Mouse (Mus musculus) intestine, embryonic 16.5 days (tissue): ENCODE data around the gene C1qbp. TPM values are rescaled to one million over a fixed set of nuclear protein-coding genes. Genes with fewer than 3 reads are reported as not detected.

Experiments
- ATAC-seq: fragments of 200-750 bp; cut with Nextera tagmentation; 2 replicates; pipeline ENCODE4 v1.8.0; 2017; ENCODE audit warnings: moderate TSS enrichment, moderate library complexity
- H3K27ac ChIP-seq: fragments of 300-500 bp; sonication (generic); 2 replicates; pipeline ENCODE4 v1.5.1; 2014; ENCODE audit warnings: mild to moderate bottlenecking, low read length
- H3K27me3 ChIP-seq: fragments of 300-500 bp; sonication (generic); replicated peaks from 2 replicates; pipeline ENCODE4 v1.6.1; 2014; ENCODE audit warnings: low read length, control low read depth, mixed read lengths; ENCODE audit not compliant: control insufficient read depth, insufficient read depth
- H3K36me3 ChIP-seq: fragments of 300-500 bp; sonication (generic); 2 replicates; pipeline ENCODE4 v1.6.1; 2014; ENCODE audit warnings: low read length, control low read depth; ENCODE audit not compliant: control insufficient read depth, insufficient read depth
- H3K4me1 ChIP-seq: fragments of 300-500 bp; sonication (generic); 2 replicates; pipeline ENCODE4 v1.6.1; 2014; ENCODE audit warnings: low read length, control low read depth, mixed read lengths; ENCODE audit not compliant: control insufficient read depth, insufficient read depth
- H3K4me2 ChIP-seq: fragments of 300-500 bp; sonication (generic); 2 replicates; pipeline ENCODE4 v1.6.1; 2014; ENCODE audit warnings: low read depth, low read length, control low read depth
- H3K4me3 ChIP-seq: fragments of 300-500 bp; sonication (generic); 2 replicates; pipeline ENCODE4 v1.5.1; 2014; ENCODE audit warnings: mild to moderate bottlenecking, low read length
- H3K9ac ChIP-seq: fragments of 300-500 bp; sonication (generic); 2 replicates; pipeline ENCODE4 v1.6.1; 2014; ENCODE audit warnings: low read depth, low read length
- H3K9me3 ChIP-seq: fragments of 300-500 bp; sonication (generic); 2 replicates; pipeline ENCODE4 v1.6.1; 2016; ENCODE audit warnings: low read length, control low read depth; ENCODE audit not compliant: control insufficient read depth
- WGBS: fragments of 180-500 bp; shearing (Covaris S2); extraction: QIAGEN DNeasy Blood & Tissue Kit; methylation state at CpG from one replicate; pipeline ENCODE4 v1.1.7; 2014; 5-methylcytosine and 5-hydroxymethylcytosine counted together
- polyA plus RNA-seq: library from polyadenylated mRNA; unstranded; fragments of >200 nt; fragmentation: Nextera tagmentation; extraction: Ambion mirVana; gene quantifications from 2 replicates; pipeline ENCODE4 v1.2.1, GENCODE M21; 2015

C1qbp gene
- polyA plus RNA-seq, 1 experiment from 2014 or later, result 372 TPM

DNA sequence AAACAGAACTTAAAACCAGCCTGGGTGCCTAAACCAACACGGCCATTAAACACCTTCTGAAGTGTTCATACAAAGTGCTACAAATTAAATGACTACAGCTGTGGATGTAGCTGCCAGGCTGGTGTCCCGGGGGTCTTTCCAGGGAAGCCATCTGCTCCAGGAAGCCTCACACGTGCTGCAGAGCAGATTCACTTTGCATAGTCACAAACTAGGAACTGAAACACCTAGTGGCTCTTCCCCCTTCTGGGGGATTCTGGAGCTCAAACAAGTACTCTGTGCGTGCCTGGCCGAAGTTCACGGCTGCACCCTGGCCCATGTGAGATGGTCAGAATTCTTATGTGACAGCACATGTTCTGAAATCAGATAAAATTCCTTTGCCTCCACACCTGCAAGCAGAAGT, 2.6 kb downstream of the C1qbp start:
- WGBS, result 87% methylated on average over 6 of the region's 6 CpGs
- Histone ChIP-seq H3K4me3 (no peak overlapping the region), H3K27ac (no peak overlapping the region), H3K4me1 (peaks cover 11% of the 10 kb centered on the region; the same call in 1 of the 2 replicates), H3K27me3 (no peaks in the 10 kb centered on the region), H3K9ac (no peak overlapping the region), H3K9me3 (no peaks in the 10 kb centered on the region), H3K36me3 (peaks cover 13% of the 10 kb centered on the region), H3K4me2 (no peak overlapping the region)
- no peak for ATAC-seq

DNA sequence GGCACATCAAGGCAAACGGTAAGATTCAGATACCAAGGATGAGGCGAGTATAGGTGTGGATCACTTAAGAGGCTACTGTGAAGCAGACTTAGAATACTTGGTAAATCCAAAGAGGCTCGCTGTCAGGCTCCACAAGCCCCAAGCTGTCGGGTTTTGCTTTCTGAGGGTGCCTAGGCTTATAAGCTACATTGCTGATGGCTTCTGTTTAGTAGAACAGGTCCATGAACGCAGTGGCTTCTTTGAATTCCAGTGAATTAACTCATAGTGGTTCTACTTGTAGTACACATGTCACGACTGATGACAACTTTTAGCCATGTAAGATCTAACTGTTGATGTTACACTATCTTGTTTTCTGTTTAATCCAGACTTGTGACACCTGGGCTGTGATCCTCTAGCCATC, 5.5 kb downstream of the C1qbp start:
- no peaks in the 10 kb centered on the region for H3K27me3 ChIP-seq
- H3K4me1 ChIP-seq, result peaks cover 11% of the 10 kb centered on the region; the same call in 1 of the 2 replicates
- H3K9me3 ChIP-seq, result no peaks in the 10 kb centered on the region
- peaks cover 13% of the 10 kb centered on the region for H3K36me3 ChIP-seq
- no peak for ATAC-seq
- no peak overlapping the region for H3K27ac ChIP-seq
- H3K4me3 ChIP-seq, result no peak overlapping the region
- WGBS, result 89% methylated on average over 6 of the region's 6 CpGs
- no peak overlapping the region for H3K4me2 ChIP-seq
- H3K9ac ChIP-seq, result no peak overlapping the region

DNA sequence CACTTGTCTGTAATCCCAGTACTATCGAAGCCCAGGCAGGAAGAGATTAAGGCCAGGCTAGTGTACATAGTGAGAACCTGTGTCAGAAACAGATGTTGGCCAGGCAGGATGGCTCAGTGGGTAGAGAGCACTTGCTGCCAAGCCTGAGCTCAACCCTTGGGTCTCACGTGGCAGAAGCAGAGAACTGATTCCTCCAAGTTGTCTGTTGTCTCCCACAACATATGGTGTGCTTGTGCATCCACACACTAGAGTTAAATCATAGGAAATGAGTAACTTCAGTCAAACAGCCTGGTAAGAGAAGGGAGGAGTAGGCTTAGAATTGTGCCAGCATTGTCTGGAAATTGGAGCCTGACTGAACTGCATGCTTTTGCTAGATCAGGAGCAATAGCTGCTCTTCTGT, 7.6 kb downstream of the C1qbp start:
- H3K36me3 ChIP-seq, result peaks cover 11% of the 10 kb centered on the region
- WGBS, result 75% methylated on average over 2 of the region's 2 CpGs
- H3K27me3 ChIP-seq, result no peaks in the 10 kb centered on the region

DNA sequence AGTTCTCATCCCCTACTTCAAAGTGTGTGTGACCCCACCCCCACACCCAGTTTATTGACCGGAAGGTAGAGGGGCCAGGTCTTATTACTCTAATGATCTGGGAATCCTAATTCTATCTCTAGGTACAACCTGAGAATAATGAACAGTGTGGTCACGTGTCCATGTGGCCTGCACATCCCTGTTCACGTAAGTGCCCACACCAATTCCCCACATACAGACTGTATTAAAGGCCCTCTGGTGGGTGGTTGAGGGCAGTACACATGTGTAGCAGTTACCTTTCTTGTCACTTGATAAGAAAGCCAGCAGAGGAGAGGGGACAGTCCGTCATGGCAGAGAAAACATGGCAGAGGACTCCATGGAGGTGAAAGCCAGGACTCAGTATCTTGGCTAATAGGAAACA, 8.9 kb downstream of the C1qbp start:
- Histone ChIP-seq H3K36me3 (peaks cover 9% of the 10 kb centered on the region), H3K27me3 (no peaks in the 10 kb centered on the region), H3K4me2 (no peak overlapping the region), H3K27ac (no peak overlapping the region), H3K4me3 (no peak overlapping the region), H3K9me3 (no peaks in the 10 kb centered on the region), H3K4me1 (no peaks in the 10 kb centered on the region), H3K9ac (no peak overlapping the region)
- WGBS, result 72% methylated on average over 4 of the region's 4 CpGs
- ATAC-seq, result no peak

More for the DNA sequence above, 7.6 kb downstream of the C1qbp start:
- H3K9me3 ChIP-seq, result no peaks in the 10 kb centered on the region
- no peak for ATAC-seq
- H3K4me3 ChIP-seq, result no peak overlapping the region
- H3K27ac ChIP-seq, result no peak overlapping the region
- H3K4me2 ChIP-seq, result no peak overlapping the region
- no peak overlapping the region for H3K9ac ChIP-seq
- H3K4me1 ChIP-seq, result no peaks in the 10 kb centered on the region

DNA sequence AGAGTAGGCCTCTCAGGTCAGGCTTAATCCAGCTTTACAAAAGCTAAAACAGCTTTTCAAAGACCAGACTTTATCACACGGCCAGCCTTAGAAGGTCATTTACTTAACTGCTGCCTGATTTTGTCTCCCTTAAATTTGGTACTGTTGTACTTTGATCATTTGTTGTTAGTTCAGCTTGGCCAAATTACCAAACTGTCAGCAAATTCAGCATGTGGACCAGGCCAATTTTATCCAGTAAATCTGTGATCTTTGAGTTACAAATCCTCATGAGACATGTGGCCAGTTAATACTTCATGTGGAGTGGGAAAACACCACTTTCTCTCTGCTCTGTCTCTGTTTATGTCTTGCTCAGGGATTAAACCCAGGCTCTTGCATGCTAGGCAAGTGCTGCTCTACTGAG, 10.2 kb downstream of the C1qbp start:
- Histone ChIP-seq H3K4me2 (no peak overlapping the region), H3K27me3 (no peaks in the 10 kb centered on the region), H3K4me3 (no peak overlapping the region), H3K9me3 (no peaks in the 10 kb centered on the region), H3K4me1 (peaks cover 4% of the 10 kb centered on the region), H3K36me3 (peaks cover 9% of the 10 kb centered on the region), H3K9ac (no peak overlapping the region), H3K27ac (no peak overlapping the region)
- no peak for ATAC-seq
- WGBS, result 73% methylated on average over 1 of the region's 1 CpGs

DNA sequence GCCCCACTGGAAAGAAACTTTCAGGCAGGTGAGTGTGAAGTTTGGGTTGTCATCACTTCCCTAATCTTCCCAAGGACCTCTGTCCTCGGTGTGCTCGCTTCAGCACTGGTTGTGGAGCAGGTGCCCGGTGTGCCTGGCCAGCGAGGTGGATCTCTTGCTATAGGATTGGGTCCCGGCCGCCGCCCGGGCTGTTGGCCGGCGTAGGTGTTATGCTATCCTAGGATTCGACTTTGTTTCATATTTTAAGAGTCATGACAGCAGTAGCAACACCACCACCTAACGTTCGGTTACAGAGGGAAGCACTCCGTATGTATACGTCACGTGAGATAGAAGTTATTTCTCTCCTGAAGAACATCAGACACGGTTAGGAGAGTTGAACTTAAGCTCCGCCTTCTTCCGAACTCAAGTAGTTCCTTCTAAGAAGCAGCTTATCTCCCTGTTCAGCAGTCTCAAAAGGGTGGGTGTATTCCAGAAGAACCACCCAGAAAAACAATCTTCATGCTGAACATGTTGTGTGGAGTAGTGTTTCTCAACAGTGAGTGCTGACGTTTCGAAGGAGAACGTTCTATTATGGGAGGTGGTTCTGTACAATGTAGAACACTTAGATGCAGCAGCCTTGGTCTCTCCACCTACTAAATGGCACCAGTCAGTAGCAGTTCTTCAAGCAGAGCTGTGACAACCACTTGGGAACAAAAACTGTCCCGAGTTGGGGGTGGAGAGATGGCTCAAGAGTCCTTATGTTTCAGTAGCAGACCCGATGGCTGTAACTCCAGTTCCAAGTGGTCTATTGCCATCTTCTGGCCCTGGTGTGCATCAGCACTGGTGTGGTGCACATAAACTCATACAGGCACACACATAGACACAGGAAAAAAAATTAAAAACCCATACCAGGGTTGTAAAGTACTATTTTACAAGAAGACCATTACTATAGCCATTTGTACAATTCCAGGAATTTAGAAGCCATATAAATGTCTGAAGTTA, 12.0 kb downstream of the C1qbp start:
- Histone ChIP-seq H3K4me2 (peak overlapping the region; percentile 91), H3K27me3 (no peaks in the 10 kb centered on the region), H3K36me3 (no peaks in the 10 kb centered on the region), H3K27ac (peak overlapping the region; percentile 94), H3K4me3 (peak overlapping the region; percentile 92), H3K9ac (peak overlapping the region; percentile 74), H3K9me3 (no peaks in the 10 kb centered on the region), H3K4me1 (peaks cover 4% of the 10 kb centered on the region)
- WGBS, result 17% methylated on average over 24 of the region's 24 CpGs
- peak; percentile 41 for ATAC-seq

DNA sequence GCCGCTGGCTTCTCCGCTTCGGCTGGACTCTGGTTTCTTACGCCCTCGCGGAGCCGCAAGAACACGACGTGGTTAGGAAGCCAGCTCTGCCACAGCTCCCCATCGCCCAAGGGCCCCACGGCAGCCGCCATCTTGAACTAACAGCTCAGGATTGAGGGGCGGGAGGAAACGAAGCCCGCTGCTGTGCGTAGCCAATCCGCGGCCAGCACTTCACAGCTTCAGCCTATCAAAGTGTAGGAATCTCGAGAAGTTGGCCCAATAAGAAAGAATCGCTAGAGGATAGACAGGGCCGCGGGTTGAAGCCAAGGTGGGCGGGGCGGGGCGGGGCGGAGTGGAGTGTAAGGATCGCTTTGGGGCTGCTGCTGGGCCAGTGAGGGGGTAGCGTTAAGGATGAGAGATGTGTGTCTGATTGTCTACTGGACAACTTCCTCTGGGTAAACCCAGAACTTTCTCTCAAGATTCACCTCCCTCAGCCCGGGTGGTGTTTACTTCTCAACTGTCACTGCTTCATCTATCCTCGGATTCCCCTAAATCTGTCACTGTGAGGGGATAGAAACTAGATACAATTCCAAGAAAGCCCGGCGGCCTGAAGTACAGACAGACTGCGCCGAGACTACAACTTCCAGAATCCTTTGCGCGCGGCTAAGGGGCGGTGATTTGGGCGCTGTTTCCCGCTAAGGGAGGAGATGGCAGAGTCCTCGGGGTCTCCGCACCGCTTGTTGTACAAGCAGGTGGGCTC, 12.8 kb downstream of the C1qbp start, which contains the start of the genes Nup88 and Rpain:
Gene Nup88 (minus strand): TSS at position 153 of the 739 bp plus-strand sequence.
Gene Rpain (plus strand): TSS at position 393 of the 739 bp plus-strand sequence.
- peak within 1 kb of the TSS; percentile 94 for H3K27ac ChIP-seq
- under 1% methylated on average over 43 of the region's 43 CpGs for WGBS

DNA sequence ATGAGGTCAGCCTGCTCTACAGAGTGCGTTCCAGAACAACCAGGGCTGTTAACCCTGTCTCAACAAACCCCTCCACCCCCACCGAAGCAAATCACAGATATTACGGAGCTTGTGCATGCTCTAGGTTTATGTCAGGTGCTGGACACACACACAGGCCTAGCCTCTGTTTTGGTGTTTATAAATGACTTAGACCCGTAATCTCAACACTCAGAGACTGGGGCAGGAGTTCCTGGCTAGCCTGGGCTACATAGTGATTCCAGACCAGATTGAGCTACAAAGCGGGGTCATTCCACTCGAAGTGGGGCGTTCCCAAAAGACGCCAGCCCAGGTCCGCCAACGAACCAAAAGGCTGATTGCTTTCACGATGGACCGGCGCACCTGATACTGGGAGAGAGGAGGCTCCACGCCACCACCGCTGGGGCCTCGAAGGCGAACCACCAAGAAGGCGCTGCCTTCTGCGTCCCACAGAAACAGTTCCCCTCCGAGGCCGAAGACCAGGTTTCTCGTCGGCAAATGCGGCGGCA, 13.5 kb downstream of the C1qbp start:
- no peaks in the 10 kb centered on the region for H3K9me3 ChIP-seq
- peak overlapping the region; percentile 95 for H3K9ac ChIP-seq
- H3K36me3 ChIP-seq, result peaks cover 9% of the 10 kb centered on the region; the same call in 1 of the 2 replicates
- peaks cover 4% of the 10 kb centered on the region for H3K4me1 ChIP-seq
- H3K4me3 ChIP-seq, result peak overlapping the region; percentile 92
- H3K27ac ChIP-seq, result peak overlapping the region; percentile 89
- no peaks in the 10 kb centered on the region for H3K27me3 ChIP-seq
- ATAC-seq, result peak; percentile 28
- under 1% methylated on average over 25 of the region's 25 CpGs for WGBS
- peak overlapping the region; percentile 84 for H3K4me2 ChIP-seq

More for the DNA sequence above, 12.8 kb downstream of the C1qbp start, which contains the start of the genes Nup88 and Rpain:
- Histone ChIP-seq H3K36me3 (0 out of 2 replicates have a peak, but pooled peaks cover 4% of the 10 kb centered on the region), H3K9me3 (no peaks in the 10 kb centered on the region), H3K27me3 (no peaks in the 10 kb centered on the region), H3K4me3 (peak within 1 kb of the TSS; percentile 92), H3K4me2 (peak within 1 kb of the TSS; percentile 91), H3K9ac (peak within 1 kb of the TSS; percentile 95), H3K4me1 (peaks cover 4% of the 10 kb centered on the region)
- peak; percentile 98 for ATAC-seq
